Mouse (Mus musculus): Measurements from ENCODE around the gene Ola1.

DNA sequence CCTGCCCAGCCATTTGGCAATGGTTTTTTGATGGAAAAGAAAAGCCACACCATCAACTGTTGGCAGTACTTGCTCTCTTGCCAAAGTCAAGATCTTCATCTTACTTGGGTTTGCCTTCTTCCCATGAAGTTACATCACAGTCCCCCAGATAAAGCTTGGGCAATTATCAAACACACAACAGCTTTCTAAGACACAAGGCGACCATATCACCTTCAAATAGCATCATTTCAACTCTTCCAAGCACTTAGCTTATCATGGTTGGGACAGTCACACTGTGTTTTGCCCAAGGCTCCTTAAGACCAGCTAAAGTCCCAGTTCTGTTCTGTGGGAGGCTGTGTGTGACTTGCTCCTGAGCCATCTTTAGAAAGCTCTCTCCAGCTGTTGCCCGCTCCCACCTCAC lies 161.1 kb downstream of the Ola1 start:
- TF ChIP-seq CTCF (IDR thresholded peaks at IDR 0.05; ENCODE audit: insufficient read depth, low read length) (no peak), POLR2A (IDR thresholded peaks at IDR 0.05; ENCODE audit: borderline replicate concordance, extremely low read depth, low read depth, low read length) (no peak)
